Mouse (Mus musculus) spleen, adult 2 months (tissue): Measurements from ENCODE around the gene Ahdc1. TPM values are rescaled to one million over a fixed set of nuclear protein-coding genes. Genes with fewer than 3 reads are reported as not detected.

ENCODE experiments used
- DNase-seq, 2 experiments: peaks; one replicate each; pipeline versions ENCODE4 v3.0.0 to v3.0.0-alpha.2; 2012 to 2021; ENCODE audit warnings: low spot score in 2 of 2, low read depth in 1 of 2
- H3K27ac ChIP-seq: fragments of 200-500 bp; 2 replicates; pipeline ENCODE4 v1.5.1; 2012; ENCODE audit warnings: low read length, inconsistent platforms; ENCODE audit not compliant: insufficient read depth
- H3K27me3 ChIP-seq: fragments of 200-500 bp; 2 replicates; pipeline ENCODE4 v1.6.1; 2012; ENCODE audit warnings: mild to moderate bottlenecking, moderate library complexity, low read length, inconsistent platforms; ENCODE audit not compliant: control insufficient read depth, insufficient read depth
- H3K36me3 ChIP-seq: fragments of 200-500 bp; 2 replicates; pipeline ENCODE4 v1.6.1; 2012; ENCODE audit warnings: mild to moderate bottlenecking, low read length, inconsistent platforms; ENCODE audit not compliant: control insufficient read depth, insufficient read depth
- H3K4me1 ChIP-seq: fragments of 200-500 bp; 2 replicates; pipeline ENCODE4 v1.6.1; 2011; ENCODE audit warnings: inconsistent platforms; ENCODE audit not compliant: control insufficient read depth, insufficient read depth, insufficient read length
- H3K4me3 ChIP-seq: fragments of 200-500 bp; 2 replicates; pipeline ENCODE4 v1.5.1; 2011; ENCODE audit warnings: mild to moderate bottlenecking, inconsistent platforms; ENCODE audit not compliant: insufficient read depth, insufficient read length; ENCODE audit errors: extremely low read depth
- CTCF ChIP-seq: fragments of 200-500 bp; IDR thresholded peaks from 2 replicates; pipeline ENCODE4 v1.5.1; 2011; ENCODE audit warnings: mild to moderate bottlenecking, inconsistent platforms; ENCODE audit not compliant: insufficient read depth, insufficient read length, insufficient replicate concordance; ENCODE audit errors: extremely low read depth
- POLR2A ChIP-seq: fragments of 200-500 bp; IDR thresholded peaks from 2 replicates; pipeline ENCODE4 v1.6.1; 2011; ENCODE audit warnings: low read depth, low read length, inconsistent platforms
- WGBS: fragments of 180-500 bp; shearing (Covaris S2); methylation state at CpG from one replicate; pipeline ENCODE4 v1.1.7; 2018; 5-methylcytosine and 5-hydroxymethylcytosine counted together
- polyA plus RNA-seq: library from polyadenylated mRNA; depleted of rRNA; stranded (reverse); fragments of >200 nt; gene quantifications from 2 replicates; pipeline ENCODE4 v1.2.3, GENCODE M21; 2012

The Ahdc1 gene
- polyA plus RNA-seq, 1 experiment: 24.3 TPM

- no peaks in the 10 kb centered on the region; the same call in 1 of the 2 replicates for H3K36me3 ChIP-seq
Observed at GRCm38 (mm10) chr4:133038521-133039115, 27.6 kb downstream of the Ahdc1 start.

DNA sequence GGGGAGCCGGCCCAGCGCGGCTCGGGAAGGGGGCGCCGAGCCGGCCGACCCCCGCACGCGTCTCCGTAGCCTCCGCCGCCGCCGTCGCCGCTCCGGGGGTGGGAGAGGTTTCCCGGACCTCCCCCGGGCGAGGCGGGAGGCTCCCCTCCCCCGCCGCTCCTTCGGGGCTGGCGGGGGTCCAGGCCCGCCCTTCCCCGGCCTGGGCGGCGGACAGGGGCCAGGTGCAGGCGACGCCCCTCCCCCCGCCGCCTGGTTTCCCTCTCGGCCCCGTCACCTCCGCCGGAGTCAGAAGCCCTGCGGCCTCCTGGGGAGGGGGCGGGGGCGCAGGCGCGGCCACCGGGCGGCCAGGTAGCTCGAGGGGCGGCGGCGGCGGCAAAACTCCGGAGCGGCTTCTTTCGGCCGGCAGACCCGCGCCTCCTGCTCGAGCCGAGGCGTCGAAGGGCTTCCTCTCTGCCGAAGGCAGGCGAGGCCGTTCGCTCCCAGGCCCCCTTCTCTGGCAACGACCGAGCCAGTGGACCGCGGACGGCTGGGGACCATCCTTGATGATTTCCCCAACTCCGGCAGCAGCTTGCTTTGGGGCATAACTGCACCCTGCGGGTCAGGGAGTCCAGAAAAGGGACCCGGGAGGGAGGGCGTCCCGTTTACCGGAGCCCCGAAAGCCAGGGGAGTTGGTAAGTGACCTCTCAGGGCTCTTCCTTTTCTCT is 28.2 kb downstream of the Ahdc1 start:
- DNase-seq: no peak
- H3K4me3 ChIP-seq: peak overlapping the region; percentile 48; the same call in 1 of the 2 replicates
- H3K36me3 ChIP-seq: no peaks in the 10 kb centered on the region; the same call in 1 of the 2 replicates
- H3K27ac ChIP-seq: no peak overlapping the region
- WGBS: 7% methylated on average over 68 of the region's 77 CpGs
- TF ChIP-seq POLR2A: no peak
- TF ChIP-seq CTCF: no peak
- peaks cover 13% of the 10 kb centered on the region for H3K27me3 ChIP-seq
- peaks cover 10% of the 10 kb centered on the region for H3K4me1 ChIP-seq

More at GRCm38 (mm10) chr4:133038521-133039115, 27.6 kb downstream of the Ahdc1 start:
- H3K27me3 ChIP-seq: peaks cover 13% of the 10 kb centered on the region
- TF ChIP-seq POLR2A: no peak
- no peak for TF ChIP-seq CTCF
- peak in 1 of 2 experiments; percentile 26 for DNase-seq
- H3K4me1 ChIP-seq: peaks cover 10% of the 10 kb centered on the region
- peak overlapping the region; percentile 48; the same call in 1 of the 2 replicates for H3K4me3 ChIP-seq
- 1% methylated on average over 70 of the region's 76 CpGs for WGBS
- H3K27ac ChIP-seq: no peak overlapping the region

GRCm38 (mm10) chr4:133039832-133040231 is 28.8 kb downstream of the Ahdc1 start:
- no peaks in the 10 kb centered on the region; the same call in 1 of the 2 replicates for H3K36me3 ChIP-seq

GRCm38 (mm10) chr4:133040241-133040904 is 29.3 kb downstream of the Ahdc1 start:
- no peak for TF ChIP-seq POLR2A
- TF ChIP-seq CTCF: no peak
- peaks cover 10% of the 10 kb centered on the region for H3K4me1 ChIP-seq
- no peak overlapping the region for H3K4me3 ChIP-seq
- no peaks in the 10 kb centered on the region; the same call in 1 of the 2 replicates for H3K36me3 ChIP-seq
- no peak overlapping the region for H3K27ac ChIP-seq
- no peak for DNase-seq
- WGBS: 94% methylated on average over 14 of the region's 14 CpGs
- peaks cover 13% of the 10 kb centered on the region for H3K27me3 ChIP-seq

More at GRCm38 (mm10) chr4:133039832-133040231, 28.8 kb downstream of the Ahdc1 start:
- Histone ChIP-seq H3K4me3 (no peak overlapping the region), H3K4me1 (peaks cover 10% of the 10 kb centered on the region), H3K27me3 (peaks cover 13% of the 10 kb centered on the region), H3K27ac (no peak overlapping the region)
- DNase-seq: no peak
- WGBS: 88% methylated on average over 18 of the region's 18 CpGs
- no peak for TF ChIP-seq POLR2A
- no peak for TF ChIP-seq CTCF

- Histone ChIP-seq H3K4me3 (no peak overlapping the region), H3K27me3 (peaks cover 13% of the 10 kb centered on the region), H3K27ac (no peak overlapping the region), H3K4me1 (peaks cover 10% of the 10 kb centered on the region), H3K36me3 (no peaks in the 10 kb centered on the region; the same call in 1 of the 2 replicates)
- no peak for TF ChIP-seq POLR2A
- no peak for TF ChIP-seq CTCF
- 80% methylated on average over 4 of the region's 4 CpGs for WGBS
- no peak for DNase-seq
Observed at GRCm38 (mm10) chr4:133042244-133042643, 31.2 kb downstream of the Ahdc1 start.

DNA sequence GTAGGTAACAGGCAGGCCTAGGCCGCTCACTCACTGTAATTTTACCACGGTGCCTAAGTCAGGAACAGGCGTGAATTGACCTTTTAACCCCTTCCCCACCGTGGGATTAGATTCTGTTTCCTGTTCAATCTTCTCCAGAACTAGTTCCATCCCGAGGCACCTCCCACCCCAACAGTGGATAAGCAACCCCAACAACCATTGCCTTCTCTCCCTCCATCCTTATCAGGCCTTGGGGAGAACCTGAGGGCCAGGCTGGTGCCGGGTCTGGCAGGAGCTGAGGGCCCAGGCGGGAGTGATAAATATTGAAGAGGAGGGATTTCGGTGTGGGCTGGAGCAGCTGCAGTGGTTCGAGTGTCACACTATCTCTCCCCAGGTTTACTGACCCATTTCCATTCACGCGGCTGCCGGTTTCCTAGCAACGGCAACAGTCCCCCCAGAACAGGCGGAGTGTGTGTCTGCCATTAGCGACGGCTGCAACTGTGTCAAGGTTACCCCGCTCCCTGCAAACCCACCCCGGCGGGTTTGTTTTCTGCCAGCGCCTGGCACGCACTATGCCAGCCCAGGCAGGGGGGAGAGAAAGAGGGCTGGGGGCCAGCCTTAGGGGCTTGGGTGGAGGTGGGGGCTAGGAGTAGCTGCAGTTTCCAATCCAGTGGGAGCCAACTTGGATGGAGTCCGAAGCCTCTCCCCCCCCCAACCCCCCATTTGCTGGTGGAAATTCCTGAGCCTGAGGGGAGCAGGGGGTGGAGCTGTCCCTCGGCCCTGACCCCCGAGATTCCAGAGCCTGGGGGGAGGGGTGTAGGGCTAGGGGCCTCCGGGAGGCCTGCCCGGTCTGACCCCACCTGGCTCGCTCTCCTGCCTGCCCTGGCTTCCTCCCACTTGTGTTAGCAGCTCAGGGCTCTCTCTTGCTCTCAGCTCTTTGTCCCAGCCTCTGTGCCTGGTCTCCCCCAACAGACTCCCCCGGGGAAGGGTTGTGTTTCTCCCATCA is 31.9 kb downstream of the Ahdc1 start:
- Histone ChIP-seq H3K27ac (no peak overlapping the region), H3K27me3 (peaks cover 13% of the 10 kb centered on the region), H3K4me1 (peaks cover 10% of the 10 kb centered on the region), H3K36me3 (no peaks in the 10 kb centered on the region), H3K4me3 (no peak overlapping the region)
- no peak for TF ChIP-seq CTCF
- no peak for TF ChIP-seq POLR2A
- DNase-seq: no peak
- 73% methylated on average over 28 of the region's 28 CpGs for WGBS
